Mouse (Mus musculus): ENCODE results near the gene Tamm41. TPM values are rescaled to one million over a fixed set of nuclear protein-coding genes. Genes with fewer than 3 reads are reported as not detected.

Gene Tamm41
- polyA plus RNA-seq, 1 experiment from 2014 or later: 100 TPM

GRCm38 (mm10) chr6:114966396-114967154 is 71.1 kb downstream of the Tamm41 start:
- H3K9me3 ChIP-seq (replicated peaks): no peaks in the 10 kb centered on the region
- H3K27ac ChIP-seq (replicated peaks): no peak overlapping the region
- peaks cover 21% of the 10 kb centered on the region for H3K4me1 ChIP-seq
- no peaks in the 10 kb centered on the region for H3K36me3 ChIP-seq
- no peak for DNase-seq (ENCODE audit: low spot score)
- H3K4me3 ChIP-seq: no peak overlapping the region
- WGBS: 41% methylated on average over 2 of the region's 2 CpGs
- peaks cover 78% of the 10 kb centered on the region for H3K27me3 ChIP-seq (ENCODE audit: low read depth, poor library complexity, severe bottlenecking)

- peaks cover 72% of the 10 kb centered on the region for H3K27me3 ChIP-seq (ENCODE audit: low read depth, poor library complexity, severe bottlenecking)
- H3K4me1 ChIP-seq: peaks cover 21% of the 10 kb centered on the region
- no peak overlapping the region for H3K4me3 ChIP-seq
- no peaks in the 10 kb centered on the region for H3K9me3 ChIP-seq (replicated peaks)
- no peak for DNase-seq (ENCODE audit: low spot score)
- H3K27ac ChIP-seq (replicated peaks): no peak overlapping the region
- 86% methylated on average over 3 of the region's 3 CpGs for WGBS
- no peaks in the 10 kb centered on the region for H3K36me3 ChIP-seq
These were observed 71.9 kb downstream of the Tamm41 start for GRCm38 (mm10) chr6:114965802-114966201.

GRCm38 (mm10) chr6:114965396-114965795 is 72.3 kb downstream of the Tamm41 start:
- H3K27me3 ChIP-seq (ENCODE audit: low read depth, poor library complexity, severe bottlenecking): peaks cover 68% of the 10 kb centered on the region
- 83% methylated on average over 8 of the region's 8 CpGs for WGBS
- H3K4me3 ChIP-seq: no peak overlapping the region

GRCm38 (mm10) chr6:114964235-114964634 is 73.4 kb downstream of the Tamm41 start:
- WGBS: 85% methylated on average over 2 of the region's 2 CpGs

More at GRCm38 (mm10) chr6:114965396-114965795, 72.3 kb downstream of the Tamm41 start:
- Histone ChIP-seq H3K36me3 (no peaks in the 10 kb centered on the region), H3K9me3 (replicated peaks) (no peaks in the 10 kb centered on the region), H3K4me1 (peaks cover 21% of the 10 kb centered on the region), H3K27ac (replicated peaks) (no peak overlapping the region)
- no peak for DNase-seq (ENCODE audit: low spot score)

GRCm38 (mm10) chr6:114963636-114964035 is 74.0 kb downstream of the Tamm41 start:
- Histone ChIP-seq H3K4me3 (no peak overlapping the region), H3K27me3 (ENCODE audit: low read depth, poor library complexity, severe bottlenecking) (peaks cover 50% of the 10 kb centered on the region), H3K9me3 (replicated peaks) (no peaks in the 10 kb centered on the region), H3K36me3 (no peaks in the 10 kb centered on the region), H3K4me1 (peaks cover 3% of the 10 kb centered on the region), H3K27ac (replicated peaks) (no peak overlapping the region)
- 80% methylated on average over 5 of the region's 5 CpGs for WGBS
- DNase-seq (ENCODE audit: low spot score): no peak

More at GRCm38 (mm10) chr6:114964235-114964634, 73.4 kb downstream of the Tamm41 start:
- no peak overlapping the region for H3K4me3 ChIP-seq
- peaks cover 56% of the 10 kb centered on the region for H3K27me3 ChIP-seq (ENCODE audit: low read depth, poor library complexity, severe bottlenecking)
- H3K36me3 ChIP-seq: no peaks in the 10 kb centered on the region
- no peaks in the 10 kb centered on the region for H3K9me3 ChIP-seq (replicated peaks)
- no peak overlapping the region for H3K27ac ChIP-seq (replicated peaks)
- H3K4me1 ChIP-seq: peaks cover 9% of the 10 kb centered on the region
- no peak for DNase-seq (ENCODE audit: low spot score)

GRCm38 (mm10) chr6:114961276-114962068 is 76.2 kb downstream of the Tamm41 start:
- no peak for DNase-seq (ENCODE audit: low spot score)
- H3K36me3 ChIP-seq: no peaks in the 10 kb centered on the region

GRCm38 (mm10) chr6:114959012-114959398 is 78.7 kb downstream of the Tamm41 start:
- 88% methylated on average over 6 of the region's 6 CpGs for WGBS
- H3K9me3 ChIP-seq (replicated peaks): no peaks in the 10 kb centered on the region
- DNase-seq (ENCODE audit: low spot score): no peak
- peaks cover 4% of the 10 kb centered on the region; the same call in 1 of the 2 replicates for H3K27me3 ChIP-seq (ENCODE audit: low read depth, poor library complexity, severe bottlenecking)
- H3K4me3 ChIP-seq: no peak overlapping the region
- H3K4me1 ChIP-seq: no peaks in the 10 kb centered on the region
- H3K36me3 ChIP-seq: no peaks in the 10 kb centered on the region
- H3K27ac ChIP-seq (replicated peaks): no peak overlapping the region

More at GRCm38 (mm10) chr6:114961276-114962068, 76.2 kb downstream of the Tamm41 start:
- H3K4me3 ChIP-seq: no peak overlapping the region
- 83% methylated on average over 10 of the region's 10 CpGs for WGBS
- H3K4me1 ChIP-seq: no peaks in the 10 kb centered on the region
- peaks cover 28% of the 10 kb centered on the region for H3K27me3 ChIP-seq (ENCODE audit: low read depth, poor library complexity, severe bottlenecking)
- no peak overlapping the region for H3K27ac ChIP-seq (replicated peaks)
- no peaks in the 10 kb centered on the region for H3K9me3 ChIP-seq (replicated peaks)

- no peak for DNase-seq (ENCODE audit: low spot score)
- 89% methylated on average over 10 of the region's 10 CpGs for WGBS
- no peaks in the 10 kb centered on the region for H3K36me3 ChIP-seq
- 0 out of 2 replicates have a peak, but pooled peaks cover under 1% of the 10 kb centered on the region for H3K27me3 ChIP-seq (ENCODE audit: low read depth, poor library complexity, severe bottlenecking)
- no peak overlapping the region for H3K4me3 ChIP-seq
- H3K27ac ChIP-seq (replicated peaks): no peak overlapping the region
- H3K4me1 ChIP-seq: no peaks in the 10 kb centered on the region
- H3K9me3 ChIP-seq (replicated peaks): no peaks in the 10 kb centered on the region
These were observed 79.2 kb downstream of the Tamm41 start for GRCm38 (mm10) chr6:114958249-114959011.

- WGBS: 81% methylated on average over 12 of the region's 12 CpGs
- H3K4me1 ChIP-seq: no peaks in the 10 kb centered on the region
- H3K27me3 ChIP-seq (ENCODE audit: low read depth, poor library complexity, severe bottlenecking): no peaks in the 10 kb centered on the region
- no peaks in the 10 kb centered on the region for H3K36me3 ChIP-seq
- no peak for DNase-seq (ENCODE audit: low spot score)
- no peaks in the 10 kb centered on the region for H3K9me3 ChIP-seq (replicated peaks)
- H3K4me3 ChIP-seq: no peak overlapping the region
- H3K27ac ChIP-seq (replicated peaks): no peak overlapping the region
These were observed 79.9 kb downstream of the Tamm41 start for GRCm38 (mm10) chr6:114957756-114958155.

- no peaks in the 10 kb centered on the region for H3K4me1 ChIP-seq
- H3K27me3 ChIP-seq (ENCODE audit: low read depth, poor library complexity, severe bottlenecking): no peaks in the 10 kb centered on the region
- no peak overlapping the region for H3K27ac ChIP-seq (replicated peaks)
- H3K9me3 ChIP-seq (replicated peaks): no peaks in the 10 kb centered on the region
- H3K36me3 ChIP-seq: no peaks in the 10 kb centered on the region
- 89% methylated on average over 5 of the region's 5 CpGs for WGBS
- no peak for DNase-seq (ENCODE audit: low spot score)
- no peak overlapping the region for H3K4me3 ChIP-seq
These were observed 83.2 kb downstream of the Tamm41 start for GRCm38 (mm10) chr6:114954496-114954895.

Data from midbrain, embryonic 10.5 days (tissue).